Mouse (Mus musculus) gastrocnemius, adult 18-20 months (tissue): ENCODE measurements around the gene 9430097D07Rik. TPM values are rescaled to one million over a fixed set of nuclear protein-coding genes. Genes with fewer than 3 reads are reported as not detected.

Experiments
- DNase-seq: peaks from one replicate; pipeline ENCODE4 v3.0.0; 2021; ENCODE audit warnings: low spot score
- total RNA-seq, 2 experiments: library from RNA; stranded (reverse); gene quantifications; 2 replicates each; pipeline ENCODE4 v1.2.3; 2021

The 9430097D07Rik gene
- total RNA-seq, 2 experiments from 2014 or later: not detected

- no peak for DNase-seq
These were observed 21.8 kb upstream of the 9430097D07Rik start for GRCm38 (mm10) chr2:32597248-32597647.

- no peak for DNase-seq
These were observed 21.2 kb upstream of the 9430097D07Rik start for GRCm38 (mm10) chr2:32596725-32597124.

GRCm38 (mm10) chr2:32591249-32591648 is 15.8 kb upstream of the 9430097D07Rik start:
- no peak for DNase-seq

- DNase-seq: peak; percentile 74
These were observed 14.7 kb upstream of the 9430097D07Rik start for GRCm38 (mm10) chr2:32590224-32590623.

GRCm38 (mm10) chr2:32589213-32589795 is 13.8 kb upstream of the 9430097D07Rik start:
- no peak for DNase-seq

GRCm38 (mm10) chr2:32587731-32588321 is 12.3 kb upstream of the 9430097D07Rik start:
- peak; percentile 56 for DNase-seq

- DNase-seq: peak; percentile 90
These were observed 11.4 kb upstream of the 9430097D07Rik start, which contains the start of gene St6galnac4 for GRCm38 (mm10) chr2:32586871-32587351. St6galnac4 (plus strand) TSS chr2:32587095.

DNA sequence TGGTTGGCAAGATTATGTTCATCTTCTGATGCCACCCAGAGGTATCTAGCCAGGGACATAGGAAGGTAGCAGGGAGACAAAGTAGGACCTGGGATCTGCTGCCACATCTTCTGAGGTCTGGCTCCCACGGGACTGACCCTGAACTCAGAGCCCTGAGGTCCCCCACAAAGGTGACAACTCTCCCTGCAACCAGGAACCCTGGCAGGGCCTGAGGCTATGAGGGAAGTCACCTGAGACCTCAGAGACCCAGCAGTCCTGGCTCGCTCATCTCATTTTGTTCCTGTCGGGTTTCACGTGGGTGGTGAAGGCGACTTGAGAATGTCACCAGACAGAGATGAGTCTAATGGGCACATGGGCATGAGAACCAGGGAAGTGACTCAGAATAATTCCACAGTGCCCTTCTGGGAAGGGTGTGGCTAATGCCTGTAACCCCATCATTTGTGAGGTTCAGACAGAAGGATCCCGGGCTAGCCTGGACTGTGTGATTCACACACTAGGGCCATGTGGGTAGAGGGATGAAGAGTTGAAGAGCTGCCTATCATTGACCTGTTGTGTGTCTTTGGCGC is 9.7 kb upstream of the 9430097D07Rik start:
- no peak for DNase-seq

GRCm38 (mm10) chr2:32582830-32583799 is 7.6 kb upstream of the 9430097D07Rik start:
- DNase-seq: peak; percentile 87

DNA sequence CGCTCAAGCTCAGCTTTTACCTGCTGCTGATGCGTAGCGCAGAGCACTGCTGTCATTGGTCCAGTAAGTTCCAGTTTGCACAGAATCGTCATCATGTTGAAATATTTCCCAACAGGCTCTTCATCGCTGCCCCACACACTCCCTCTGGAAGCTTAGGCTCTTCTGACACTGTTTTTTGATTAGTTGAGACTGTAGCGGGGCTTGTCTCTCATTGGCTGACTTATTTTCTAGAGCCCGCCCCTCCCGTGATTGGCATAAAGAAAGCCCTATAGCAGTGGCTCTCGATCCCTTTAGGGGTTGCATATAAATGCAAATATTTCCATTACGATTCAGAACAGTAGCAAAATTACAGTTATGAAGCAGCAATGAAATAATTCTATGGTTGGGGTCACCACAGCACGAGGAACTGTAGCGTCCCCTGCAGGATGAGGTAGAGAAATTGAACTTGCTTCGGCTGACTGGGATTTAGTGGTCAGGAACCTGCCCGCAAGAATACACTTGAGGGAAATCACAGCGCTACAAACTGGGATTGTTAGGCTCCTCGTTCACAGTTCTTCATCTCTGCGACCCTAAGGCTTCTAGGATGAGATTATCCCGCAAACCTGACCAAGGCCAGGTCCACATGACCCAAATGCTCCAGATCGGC is 6.1 kb upstream of the 9430097D07Rik start:
- DNase-seq: no peak

GRCm38 (mm10) chr2:32578146-32579046 is 2.9 kb upstream of the 9430097D07Rik start:
- DNase-seq: no peak

GRCm38 (mm10) chr2:32576532-32576931 is 1.0 kb upstream of the 9430097D07Rik start:
- DNase-seq: no peak

DNA sequence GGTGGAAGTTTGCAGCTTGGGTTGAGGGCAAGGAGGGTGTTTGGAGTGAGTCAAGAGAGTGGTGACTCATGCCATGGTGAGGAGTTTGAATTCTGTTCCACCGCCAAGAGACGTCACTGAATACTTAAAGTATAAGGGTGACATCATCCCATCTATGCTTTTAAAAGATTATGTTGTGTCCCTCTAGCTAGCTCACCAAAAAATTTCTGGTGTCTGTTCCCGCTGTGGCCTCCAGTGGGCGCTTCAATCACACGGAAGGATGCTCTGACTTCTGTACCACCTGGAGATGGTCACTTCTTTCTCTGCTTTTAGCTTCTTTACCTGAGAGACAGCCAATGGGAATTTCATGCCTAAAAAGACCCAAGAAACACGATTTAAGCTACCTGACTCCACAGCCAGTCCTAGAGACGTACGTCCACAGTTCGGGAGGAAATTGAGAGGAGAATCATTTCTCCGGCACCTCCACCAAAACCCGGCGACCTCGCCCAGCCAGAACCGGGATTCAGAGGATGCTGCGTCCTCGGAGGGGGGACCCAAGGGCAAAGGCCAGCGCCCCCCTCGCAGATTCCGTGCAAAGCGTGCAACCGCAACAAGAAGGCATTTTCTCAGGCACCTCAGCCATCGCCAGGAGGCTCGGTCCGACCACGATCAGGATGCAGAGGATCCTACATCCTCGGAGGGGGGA is 441 bp downstream of the 9430097D07Rik start:
- DNase-seq: peak; percentile 40

- no peak for DNase-seq
These were observed 987 bp downstream of the 9430097D07Rik start, which contains the start of gene Pip5kl1 for GRCm38 (mm10) chr2:32574497-32574896. Pip5kl1 (plus strand) TSS chr2:32574797.

GRCm38 (mm10) chr2:32572196-32572595 is 3.3 kb downstream of the 9430097D07Rik start:
- no peak for DNase-seq

GRCm38 (mm10) chr2:32570698-32571494 is 4.6 kb downstream of the 9430097D07Rik start, which contains the start of gene Dpm2:
Dpm2 (plus strand) TSS chr2:32570858.
- DNase-seq: peak; percentile 93

GRCm38 (mm10) chr2:32568941-32569340 is 6.5 kb downstream of the 9430097D07Rik start:
- no peak for DNase-seq

DNA sequence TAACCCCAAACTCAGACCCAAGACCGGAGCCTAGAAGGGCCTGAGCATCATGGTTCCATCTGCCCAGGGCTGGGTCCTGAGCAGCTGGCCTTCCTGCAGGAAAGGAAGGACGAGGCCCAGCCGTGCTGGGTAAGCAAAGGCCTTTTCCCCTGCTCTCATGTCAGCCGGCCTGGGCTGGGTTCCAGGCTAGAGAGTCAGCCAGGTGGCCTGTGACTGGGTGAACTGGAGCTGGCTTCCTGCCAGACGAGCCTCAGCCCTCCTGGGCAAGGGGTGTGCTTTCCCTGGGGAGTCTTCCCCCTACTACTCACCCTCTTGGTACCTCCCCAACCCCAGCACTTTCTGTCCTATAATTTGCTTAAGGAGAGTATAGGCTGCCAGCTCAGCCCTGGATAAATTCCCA is 7.3 kb downstream of the 9430097D07Rik start:
- peak; percentile 53 for DNase-seq
